Mouse (Mus musculus) intestine, embryonic 15.5 days (tissue): ENCODE measurements around the gene Rmdn2. TPM values are rescaled to one million over a fixed set of nuclear protein-coding genes. Genes with fewer than 3 reads are reported as not detected.

Experiments used
- ATAC-seq: fragments of 200-750 bp; cut with Nextera tagmentation; 2 replicates; pipeline ENCODE4 v1.8.0; 2017; ENCODE audit warnings: moderate TSS enrichment, moderate library complexity
- H3K27ac ChIP-seq: fragments of 300-500 bp; sonication (generic); 2 replicates; pipeline ENCODE4 v1.5.1; 2015; ENCODE audit warnings: mild to moderate bottlenecking, inconsistent platforms
- H3K27me3 ChIP-seq: fragments of 300-500 bp; sonication (generic); replicated peaks from 2 replicates; pipeline ENCODE4 v1.6.1; 2015; ENCODE audit warnings: inconsistent platforms
- H3K36me3 ChIP-seq: fragments of 300-500 bp; sonication (generic); 2 replicates; pipeline ENCODE4 v1.6.1; 2015; ENCODE audit warnings: inconsistent platforms
- H3K4me1 ChIP-seq: fragments of 300-500 bp; sonication (generic); replicated peaks from 2 replicates; pipeline ENCODE4 v1.6.1; 2015; ENCODE audit warnings: inconsistent platforms
- H3K4me2 ChIP-seq: fragments of 300-500 bp; sonication (generic); replicated peaks from 2 replicates; pipeline ENCODE4 v1.6.1; 2015; ENCODE audit warnings: mild to moderate bottlenecking, inconsistent platforms
- H3K4me3 ChIP-seq: fragments of 300-500 bp; sonication (generic); replicated peaks from 2 replicates; pipeline ENCODE4 v1.5.1; 2015; ENCODE audit warnings: inconsistent platforms
- H3K9ac ChIP-seq: fragments of 300-500 bp; sonication (generic); 2 replicates; pipeline ENCODE4 v1.6.1; 2015; ENCODE audit warnings: inconsistent platforms
- H3K9me3 ChIP-seq: fragments of 300-500 bp; sonication (generic); 2 replicates; pipeline ENCODE4 v1.6.1; 2016; ENCODE audit warnings: inconsistent platforms
- WGBS: fragments of 180-500 bp; shearing (Covaris S2); methylation state at CpG from one replicate; pipeline ENCODE4 v1.1.7; 2015; 5-methylcytosine and 5-hydroxymethylcytosine counted together
- polyA plus RNA-seq: library from polyadenylated mRNA; unstranded; fragments of >200 nt; fragmentation: Nextera tagmentation; extraction: Ambion mirVana; gene quantifications from 2 replicates; pipeline ENCODE4 v1.2.1, GENCODE M21; 2015

The Rmdn2 gene
- polyA plus RNA-seq, 1 experiment from 2014 or later, result 9.7 TPM

DNA sequence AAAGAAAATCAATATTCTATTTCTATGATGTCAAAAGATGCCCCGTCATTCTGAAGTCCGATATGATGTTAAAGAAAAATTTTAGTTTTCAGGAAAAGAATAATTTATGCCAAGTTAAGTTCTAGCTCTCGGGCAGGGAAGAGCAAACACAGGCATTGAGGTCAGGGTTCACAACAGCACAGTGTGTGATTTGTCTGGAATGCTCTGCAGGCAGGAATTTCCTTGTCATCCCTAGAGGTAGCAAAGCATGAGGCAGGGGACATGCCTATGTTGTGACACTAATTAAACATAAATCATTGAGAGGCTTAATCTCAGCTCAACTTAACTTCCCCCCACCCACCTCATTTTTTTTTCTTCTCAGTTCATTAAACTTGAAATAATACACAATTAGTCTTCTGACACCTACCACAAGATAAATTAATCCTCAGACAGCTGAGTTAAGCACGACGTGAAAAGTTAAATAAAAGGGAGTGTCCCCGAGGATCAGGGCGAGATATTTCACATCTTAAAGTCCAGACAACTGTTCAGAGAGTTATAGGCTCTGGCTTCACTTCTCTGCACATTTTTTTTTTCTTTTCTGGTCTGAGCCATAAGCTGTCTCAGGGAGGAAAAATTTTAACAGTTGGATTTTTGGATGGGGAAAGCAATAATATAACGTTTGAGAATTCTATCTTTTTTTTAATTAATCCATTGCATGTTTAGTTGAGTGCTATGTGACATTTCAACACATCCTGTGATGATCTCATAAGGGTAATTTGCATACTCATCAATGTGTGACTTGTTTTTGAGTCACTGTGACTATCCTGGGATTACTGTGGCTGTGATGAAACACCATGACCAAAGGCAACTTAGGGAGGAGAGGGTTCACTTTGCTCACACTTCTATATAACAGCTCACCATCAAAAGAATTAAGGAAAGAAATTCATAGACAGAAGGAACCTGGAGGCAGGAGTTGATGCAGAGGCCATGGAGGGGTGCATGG lies 12.8 kb upstream of the Rmdn2 start:
- Histone ChIP-seq H3K4me2 (no peak overlapping the region), H3K9me3 (no peaks in the 10 kb centered on the region), H3K36me3 (no peaks in the 10 kb centered on the region), H3K4me1 (0 out of 2 replicates have a peak, but pooled peaks cover 6% of the 10 kb centered on the region), H3K9ac (no peak overlapping the region), H3K4me3 (no peak overlapping the region), H3K27ac (no peak overlapping the region), H3K27me3 (no peaks in the 10 kb centered on the region)
- ATAC-seq, result peak; percentile 89
- 20% methylated on average over 8 of the region's 8 CpGs for WGBS

- Histone ChIP-seq H3K4me2 (no peak overlapping the region), H3K27ac (no peak overlapping the region), H3K9ac (no peak overlapping the region), H3K36me3 (no peaks in the 10 kb centered on the region), H3K4me3 (no peak overlapping the region), H3K9me3 (no peaks in the 10 kb centered on the region), H3K27me3 (no peaks in the 10 kb centered on the region), H3K4me1 (0 out of 2 replicates have a peak, but pooled peaks cover 6% of the 10 kb centered on the region)
- WGBS, result 67% methylated on average over 4 of the region's 4 CpGs
- no peak for ATAC-seq
Observed at GRCm38 (mm10) chr17:79600108-79600507, 11.6 kb upstream of the Rmdn2 start.

DNA sequence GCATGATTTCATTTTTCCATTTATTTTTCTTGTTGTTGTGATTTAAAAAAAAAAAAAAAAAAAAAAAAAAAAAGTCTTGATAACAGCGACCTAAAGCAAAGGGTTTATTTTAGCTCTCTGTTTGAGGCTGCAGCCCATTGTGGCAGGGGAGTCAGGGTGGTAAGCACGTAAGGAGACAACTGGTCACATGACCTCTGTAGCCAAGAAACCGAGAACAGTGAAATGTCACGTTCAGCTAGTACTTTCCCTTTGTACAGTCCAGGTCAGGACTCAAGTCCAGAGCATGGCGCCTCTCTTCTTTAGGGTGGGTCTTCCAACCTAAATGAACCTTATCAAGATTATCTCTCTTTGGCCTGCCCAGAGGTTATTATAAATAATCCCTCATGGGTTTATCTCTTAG lies 9.3 kb upstream of the Rmdn2 start:
- H3K4me3 ChIP-seq, result no peak overlapping the region
- H3K27me3 ChIP-seq, result no peaks in the 10 kb centered on the region
- 0 out of 2 replicates have a peak, but pooled peaks have one; percentile 44 for ATAC-seq
- 58% methylated on average over 5 of the region's 5 CpGs for WGBS
- H3K9ac ChIP-seq, result no peak overlapping the region
- no peaks in the 10 kb centered on the region for H3K9me3 ChIP-seq
- no peak overlapping the region for H3K4me2 ChIP-seq
- H3K4me1 ChIP-seq, result 0 out of 2 replicates have a peak, but pooled peaks cover 6% of the 10 kb centered on the region
- H3K27ac ChIP-seq, result no peak overlapping the region
- H3K36me3 ChIP-seq, result no peaks in the 10 kb centered on the region

- no peak overlapping the region for H3K9ac ChIP-seq
- H3K27ac ChIP-seq, result no peak overlapping the region
- no peak overlapping the region for H3K4me2 ChIP-seq
- H3K4me3 ChIP-seq, result no peak overlapping the region
- ATAC-seq, result no peak
- no peaks in the 10 kb centered on the region for H3K36me3 ChIP-seq
- H3K4me1 ChIP-seq, result 0 out of 2 replicates have a peak, but pooled peaks cover 3% of the 10 kb centered on the region
- WGBS, result 66% methylated on average over 7 of the region's 7 CpGs
- H3K9me3 ChIP-seq, result no peaks in the 10 kb centered on the region
- H3K27me3 ChIP-seq, result no peaks in the 10 kb centered on the region
Observed at GRCm38 (mm10) chr17:79603427-79603826, 8.2 kb upstream of the Rmdn2 start.

- no peak overlapping the region for H3K4me2 ChIP-seq
- no peaks in the 10 kb centered on the region for H3K9me3 ChIP-seq
- no peak overlapping the region for H3K9ac ChIP-seq
- H3K27me3 ChIP-seq, result no peaks in the 10 kb centered on the region
- no peaks in the 10 kb centered on the region for H3K36me3 ChIP-seq
- H3K4me3 ChIP-seq, result no peak overlapping the region
- WGBS, result 44% methylated on average over 2 of the region's 2 CpGs
- ATAC-seq, result no peak
- H3K4me1 ChIP-seq, result no peaks in the 10 kb centered on the region
- no peak overlapping the region for H3K27ac ChIP-seq
Observed at GRCm38 (mm10) chr17:79605794-79606193, 5.9 kb upstream of the Rmdn2 start.

GRCm38 (mm10) chr17:79609697-79610096 lies 2.0 kb upstream of the Rmdn2 start:
- no peak overlapping the region for H3K4me3 ChIP-seq
- no peaks in the 10 kb centered on the region for H3K4me1 ChIP-seq
- H3K27me3 ChIP-seq, result no peaks in the 10 kb centered on the region
- no peak overlapping the region for H3K4me2 ChIP-seq
- no peaks in the 10 kb centered on the region for H3K36me3 ChIP-seq
- no peaks in the 10 kb centered on the region for H3K9me3 ChIP-seq
- no peak overlapping the region for H3K9ac ChIP-seq
- H3K27ac ChIP-seq, result no peak overlapping the region
- no peak for ATAC-seq
- WGBS, result 95% methylated on average over 1 of the region's 1 CpGs

DNA sequence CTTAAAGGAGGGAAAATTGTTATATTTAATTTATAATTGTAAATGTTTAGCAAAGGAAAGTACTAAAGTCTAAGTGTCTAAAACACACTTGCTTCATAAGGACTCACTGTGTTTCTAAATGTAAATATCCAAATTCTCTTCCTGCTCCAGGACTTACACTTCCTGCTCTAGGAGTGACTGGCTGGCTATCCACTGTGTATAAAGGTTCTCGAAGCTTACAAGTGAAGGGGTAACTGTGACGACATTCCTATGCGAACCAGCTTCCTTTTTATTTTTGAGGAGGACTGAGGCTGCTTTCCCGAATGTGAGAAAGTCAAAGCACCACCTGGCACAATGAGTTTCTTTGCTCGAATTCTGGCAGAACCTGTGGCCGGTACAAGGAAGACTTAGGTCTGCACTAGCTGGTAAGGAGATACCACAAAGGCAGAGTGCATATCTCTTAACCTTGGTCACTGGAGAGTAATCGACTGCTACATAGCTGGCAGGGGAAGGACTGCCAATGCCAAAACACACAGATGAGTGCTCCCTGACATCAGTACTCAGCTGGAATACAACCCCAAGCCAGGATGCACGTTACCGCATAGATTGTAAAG lies 1.4 kb upstream of the Rmdn2 start:
- WGBS, result 72% methylated on average over 9 of the region's 9 CpGs
- Histone ChIP-seq H3K27ac (no peak overlapping the region), H3K9ac (no peak overlapping the region), H3K4me3 (no peak overlapping the region), H3K36me3 (no peaks in the 10 kb centered on the region), H3K27me3 (no peaks in the 10 kb centered on the region), H3K4me1 (no peaks in the 10 kb centered on the region), H3K9me3 (no peaks in the 10 kb centered on the region), H3K4me2 (no peak overlapping the region)
- ATAC-seq, result no peak

GRCm38 (mm10) chr17:79614691-79615588 lies 3.3 kb downstream of the Rmdn2 start:
- peak overlapping the region; percentile 68 for H3K4me2 ChIP-seq
- H3K9me3 ChIP-seq, result no peaks in the 10 kb centered on the region
- H3K27ac ChIP-seq, result peak overlapping the region; percentile 71
- ATAC-seq, result peak; percentile 97
- no peaks in the 10 kb centered on the region for H3K36me3 ChIP-seq
- H3K4me3 ChIP-seq, result peak overlapping the region; percentile 79
- peak overlapping the region; percentile 72 for H3K9ac ChIP-seq
- H3K27me3 ChIP-seq, result no peaks in the 10 kb centered on the region
- WGBS, result 2% methylated on average over 53 of the region's 57 CpGs
- no peaks in the 10 kb centered on the region for H3K4me1 ChIP-seq

- Histone ChIP-seq H3K4me3 (peak overlapping the region; percentile 79; the same call in 1 of the 2 replicates), H3K4me1 (no peaks in the 10 kb centered on the region), H3K4me2 (peak overlapping the region; percentile 68), H3K9me3 (no peaks in the 10 kb centered on the region), H3K9ac (no peak overlapping the region), H3K27ac (no peak overlapping the region), H3K36me3 (no peaks in the 10 kb centered on the region), H3K27me3 (no peaks in the 10 kb centered on the region)
- ATAC-seq, result no peak
- 84% methylated on average over 9 of the region's 9 CpGs for WGBS
Observed at GRCm38 (mm10) chr17:79615897-79616296, 4.2 kb downstream of the Rmdn2 start.

- Histone ChIP-seq H3K4me3 (no peak overlapping the region), H3K9ac (no peak overlapping the region), H3K27me3 (no peaks in the 10 kb centered on the region), H3K4me1 (no peaks in the 10 kb centered on the region), H3K27ac (no peak overlapping the region), H3K9me3 (no peaks in the 10 kb centered on the region), H3K4me2 (no peak overlapping the region), H3K36me3 (no peaks in the 10 kb centered on the region)
- no peak for ATAC-seq
- WGBS, result 85% methylated on average over 4 of the region's 4 CpGs
Observed at GRCm38 (mm10) chr17:79616621-79617020, 5.0 kb downstream of the Rmdn2 start.

DNA sequence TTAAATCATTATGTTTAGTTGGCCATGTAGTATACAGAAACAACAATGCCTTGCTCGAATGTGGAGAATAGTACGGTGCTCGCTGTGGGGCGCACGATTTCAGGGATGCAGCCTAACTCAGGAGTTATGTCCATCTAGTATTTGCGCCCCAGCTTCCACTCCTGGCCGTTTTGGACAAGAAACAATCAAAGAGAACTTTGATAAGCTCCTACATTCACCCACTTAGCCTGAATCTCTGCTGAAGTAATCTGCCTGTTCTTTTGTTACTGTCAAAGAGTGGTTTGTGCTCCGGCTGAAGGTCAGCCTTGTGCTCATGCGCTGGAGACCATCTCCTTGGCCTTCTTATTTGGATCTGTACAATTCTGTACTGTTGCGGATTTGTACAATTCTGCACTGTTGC lies 6.8 kb downstream of the Rmdn2 start:
- H3K9me3 ChIP-seq, result no peaks in the 10 kb centered on the region
- no peaks in the 10 kb centered on the region for H3K27me3 ChIP-seq
- no peak overlapping the region for H3K4me3 ChIP-seq
- H3K4me2 ChIP-seq, result no peak overlapping the region
- WGBS, result 86% methylated on average over 10 of the region's 10 CpGs
- H3K27ac ChIP-seq, result no peak overlapping the region
- H3K36me3 ChIP-seq, result no peaks in the 10 kb centered on the region
- H3K9ac ChIP-seq, result no peak overlapping the region
- H3K4me1 ChIP-seq, result no peaks in the 10 kb centered on the region
- no peak for ATAC-seq

DNA sequence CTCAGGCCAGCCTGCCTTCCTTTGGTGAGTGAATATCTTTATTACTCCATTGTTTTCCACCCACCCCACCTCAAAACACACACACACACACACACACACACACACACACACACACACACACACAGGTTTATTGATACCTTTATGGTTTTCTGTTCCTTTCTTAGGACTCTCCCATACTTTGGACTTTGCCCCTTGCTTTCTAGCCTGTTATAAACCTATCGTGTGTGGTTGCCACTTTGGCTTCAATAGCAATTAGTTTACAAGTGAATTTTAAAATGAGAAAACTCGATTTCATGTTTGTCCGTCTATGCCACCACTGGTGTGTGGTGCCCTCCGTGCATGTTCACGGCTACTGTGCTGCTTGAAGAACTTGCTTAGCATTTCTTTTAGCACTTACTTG lies 7.3 kb downstream of the Rmdn2 start:
- Histone ChIP-seq H3K9me3 (no peaks in the 10 kb centered on the region), H3K27ac (no peak overlapping the region), H3K4me1 (no peaks in the 10 kb centered on the region), H3K9ac (no peak overlapping the region), H3K4me3 (no peak overlapping the region), H3K4me2 (no peak overlapping the region), H3K36me3 (no peaks in the 10 kb centered on the region), H3K27me3 (no peaks in the 10 kb centered on the region)
- ATAC-seq, result no peak
- 83% methylated on average over 5 of the region's 5 CpGs for WGBS
